Mouse (Mus musculus) activated CD4-positive, CD25-positive, alpha-beta regulatory T cell, adult 4 months (primary cell): Measurements from ENCODE around the gene Lrrc56. TPM values are rescaled to one million over a fixed set of nuclear protein-coding genes. Genes with fewer than 3 reads are reported as not detected.
"Not testable (repeated sequence)": the region's sequence is repeated elsewhere in the genome, so short reads cannot be mapped to it uniquely, and the experiment has no call there.

ENCODE experiments used
- ATAC-seq: one replicate; pipeline ENCODE4 v1.8.0; 2017
- polyA plus RNA-seq, 2 experiments: library from polyadenylated mRNA; unstranded; fragments of 100-300 nt; shearing (Covaris generic); gene quantifications; one replicate each; pipeline ENCODE4 v1.2.1; 2017

The Lrrc56 gene
- polyA plus RNA-seq, 2 experiments from 2014 or later, result 1.4 to 1.9 TPM

DNA sequence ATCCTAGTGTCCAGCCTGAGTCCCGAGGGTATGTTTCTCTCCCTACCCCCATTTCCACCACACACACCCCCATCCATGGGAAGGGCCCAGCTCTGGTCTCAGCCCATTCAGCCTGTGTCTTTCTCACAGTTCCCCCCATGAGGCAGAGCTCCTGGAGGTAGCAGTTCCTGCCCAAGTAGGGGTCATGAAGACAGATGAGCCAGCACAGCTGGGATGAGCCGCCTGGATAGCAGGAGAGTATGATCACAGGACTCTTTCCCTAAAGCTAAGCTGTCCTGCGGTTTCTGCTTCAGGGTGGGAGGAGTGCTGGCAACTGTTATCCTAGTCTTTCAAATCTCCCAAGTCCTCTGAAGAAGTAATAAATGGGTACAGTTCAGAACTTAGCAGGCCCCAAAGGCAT is 24.2 kb downstream of the Lrrc56 start:
- no peak for ATAC-seq

DNA sequence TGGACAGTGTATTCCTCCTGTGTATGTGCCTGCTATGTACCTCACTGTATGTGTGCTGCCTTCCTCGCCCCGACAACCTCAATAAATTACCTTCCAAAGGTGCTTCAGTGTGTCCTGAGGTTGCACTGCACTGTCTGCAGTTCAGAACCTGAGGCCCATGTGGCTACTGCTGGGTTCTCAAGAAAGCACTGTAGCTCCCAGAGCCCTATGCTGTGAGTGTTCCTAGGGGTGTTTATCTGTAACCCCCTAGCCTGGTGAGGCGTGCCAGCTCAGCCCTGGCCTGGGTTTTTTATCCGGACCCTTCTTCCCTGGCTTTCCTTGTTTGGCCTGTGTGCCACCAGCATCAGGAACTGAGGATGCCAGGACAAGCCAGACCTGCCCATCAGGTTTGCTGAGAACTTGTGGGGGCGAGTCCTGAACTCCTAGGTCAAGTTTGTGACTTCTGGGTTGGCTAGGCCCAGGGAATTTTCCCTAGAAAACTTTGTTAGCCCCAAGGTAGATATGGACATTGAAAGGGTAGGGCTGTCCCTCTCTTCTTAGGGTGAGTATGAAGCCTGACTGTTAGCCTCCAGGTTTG is 24.7 kb downstream of the Lrrc56 start:
- ATAC-seq, result no peak

- ATAC-seq, result no peak
Observed at GRCm38 (mm10) chr7:141219558-141220099, 25.7 kb downstream of the Lrrc56 start.

DNA sequence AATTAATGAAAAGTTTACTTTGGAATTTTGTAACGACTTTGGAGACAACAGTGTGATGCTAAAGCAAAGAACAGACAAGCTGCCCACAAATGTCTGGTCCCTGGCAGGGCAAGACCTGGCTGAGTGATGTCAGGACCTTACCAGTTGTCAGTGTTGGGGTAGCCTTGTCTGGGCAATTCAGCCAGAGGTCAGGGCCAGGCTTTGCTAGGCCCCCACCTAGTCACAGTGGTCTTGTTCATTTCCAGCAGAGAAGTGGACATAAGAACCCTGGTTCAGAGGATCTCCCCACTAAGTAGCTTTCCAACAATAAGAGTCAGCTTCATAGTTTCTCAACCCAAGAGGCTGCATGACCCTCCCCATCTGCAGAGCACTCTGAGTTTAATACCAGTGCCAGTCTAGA is 26.4 kb downstream of the Lrrc56 start:
- no peak for ATAC-seq

DNA sequence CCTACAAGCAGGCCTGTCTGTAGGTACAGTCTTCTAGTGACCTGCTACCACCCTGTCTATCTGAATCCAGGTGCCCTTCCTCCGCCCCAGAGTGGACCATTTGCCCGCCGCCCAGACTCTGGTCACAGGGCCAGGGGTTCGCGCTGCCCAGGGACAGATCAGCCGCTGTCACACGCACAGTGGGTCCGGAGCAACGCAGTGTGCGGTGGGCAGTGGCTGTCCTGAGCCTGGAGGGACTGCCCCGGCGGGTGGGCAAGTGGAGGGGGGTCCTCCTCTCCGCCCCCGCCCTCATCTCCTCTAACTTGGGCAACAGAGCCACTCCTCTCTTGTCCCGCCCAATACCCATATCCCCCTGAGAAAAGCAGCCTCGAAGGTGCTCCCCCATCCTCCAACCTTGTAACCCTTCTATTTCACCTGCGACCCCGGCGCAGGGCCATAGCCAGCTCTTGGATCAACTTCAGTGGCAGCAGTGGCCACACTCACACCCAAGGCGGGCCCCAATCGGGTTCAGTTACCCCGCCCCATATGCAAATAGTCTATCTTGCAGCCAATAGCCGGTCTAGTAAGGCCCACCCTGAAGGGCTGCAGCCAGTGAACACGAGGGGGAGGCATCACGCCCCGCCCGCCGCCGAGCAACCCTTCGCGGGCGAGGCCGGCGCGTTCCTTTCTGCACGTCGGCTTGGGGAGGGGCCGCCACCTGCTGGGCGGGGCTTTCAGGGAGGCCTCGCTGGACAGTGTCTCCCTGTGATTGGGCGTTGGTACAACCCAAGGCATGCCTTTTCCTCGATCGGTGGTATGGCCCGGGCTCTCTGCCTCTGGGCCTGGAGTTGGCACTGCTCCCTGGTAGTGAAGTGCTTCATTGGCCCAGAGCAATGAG is 27.5 kb downstream of the Lrrc56 start:
- peak; percentile 88 for ATAC-seq

- no peak for ATAC-seq
Observed at GRCm38 (mm10) chr7:141222126-141222467, 28.1 kb downstream of the Lrrc56 start.

GRCm38 (mm10) chr7:141222696-141223215 is 28.8 kb downstream of the Lrrc56 start:
- ATAC-seq, result no peak

- ATAC-seq, result no peak
Observed at GRCm38 (mm10) chr7:141226535-141226934, 32.6 kb downstream of the Lrrc56 start.

- ATAC-seq, result no peak
Observed at GRCm38 (mm10) chr7:141227796-141228195, 33.8 kb downstream of the Lrrc56 start.

GRCm38 (mm10) chr7:141228279-141229067 is 34.5 kb downstream of the Lrrc56 start, which contains the start of gene Phrf1:
Phrf1 (plus strand) TSS chr7:141228784.
- ATAC-seq, result peak; percentile 88

DNA sequence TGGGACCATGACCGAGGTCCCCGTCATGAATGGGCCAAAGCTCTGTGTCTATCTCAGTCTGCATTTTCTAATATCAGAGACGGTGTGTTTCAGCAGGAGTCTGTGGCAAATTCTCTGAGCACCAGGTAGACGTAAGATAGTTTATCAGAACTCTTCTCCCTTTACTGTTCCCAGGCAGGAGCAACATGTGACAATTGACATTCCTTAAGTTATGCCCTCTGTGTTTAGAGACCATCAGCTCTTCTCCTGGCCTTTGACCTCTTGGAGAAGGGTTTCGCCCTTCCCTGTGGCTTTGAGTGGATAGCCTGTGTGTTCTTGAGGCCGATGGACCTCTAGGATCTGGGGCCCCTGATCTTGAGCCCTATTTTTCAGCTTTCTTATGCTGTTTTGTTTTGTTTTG is 35.7 kb downstream of the Lrrc56 start:
- ATAC-seq, result no peak

GRCm38 (mm10) chr7:141230570-141230969 is 36.6 kb downstream of the Lrrc56 start:
- no peak for ATAC-seq

GRCm38 (mm10) chr7:141231111-141231510 is 37.2 kb downstream of the Lrrc56 start:
- no peak for ATAC-seq

DNA sequence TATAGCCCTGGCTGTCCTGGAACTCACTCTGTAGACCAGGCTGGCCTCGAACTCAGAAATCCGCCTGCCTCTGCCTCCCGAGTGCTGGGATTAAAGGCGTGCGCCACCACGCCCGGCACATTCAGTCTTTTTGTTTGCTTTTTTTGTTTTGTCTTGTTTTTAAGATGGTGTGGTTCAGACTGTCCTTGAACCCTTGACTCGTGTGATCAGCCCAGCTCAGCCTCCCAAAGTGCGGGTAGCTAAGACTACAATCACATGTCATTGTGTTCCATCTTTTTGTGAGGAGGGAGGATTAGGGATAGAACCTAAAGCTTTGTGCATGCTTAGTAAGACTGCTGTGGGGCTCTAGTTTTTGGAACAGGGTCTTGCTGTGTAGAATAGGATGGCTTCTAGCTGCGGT is 37.6 kb downstream of the Lrrc56 start:
- ATAC-seq, result no peak

DNA sequence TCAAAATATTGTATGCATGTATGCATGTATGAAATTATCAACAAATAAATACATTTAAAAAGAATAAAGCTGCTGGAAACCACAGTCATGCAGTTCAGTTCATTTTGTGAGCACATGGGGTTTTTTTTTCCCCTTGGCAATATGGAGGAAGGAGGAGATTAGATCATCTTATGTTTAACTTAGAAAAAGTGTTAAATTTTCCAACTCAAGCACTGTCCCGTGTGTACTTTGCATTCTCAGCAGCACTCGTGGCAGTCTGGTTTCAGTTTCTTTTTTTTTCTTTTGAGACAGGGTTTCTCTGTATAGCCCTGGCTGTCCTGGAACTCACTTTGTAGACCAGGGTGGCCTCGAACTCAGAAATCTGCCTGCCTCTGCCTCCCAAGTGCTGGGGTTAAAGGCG is 56.5 kb downstream of the Lrrc56 start:
- not testable (repeated sequence) for ATAC-seq

DNA sequence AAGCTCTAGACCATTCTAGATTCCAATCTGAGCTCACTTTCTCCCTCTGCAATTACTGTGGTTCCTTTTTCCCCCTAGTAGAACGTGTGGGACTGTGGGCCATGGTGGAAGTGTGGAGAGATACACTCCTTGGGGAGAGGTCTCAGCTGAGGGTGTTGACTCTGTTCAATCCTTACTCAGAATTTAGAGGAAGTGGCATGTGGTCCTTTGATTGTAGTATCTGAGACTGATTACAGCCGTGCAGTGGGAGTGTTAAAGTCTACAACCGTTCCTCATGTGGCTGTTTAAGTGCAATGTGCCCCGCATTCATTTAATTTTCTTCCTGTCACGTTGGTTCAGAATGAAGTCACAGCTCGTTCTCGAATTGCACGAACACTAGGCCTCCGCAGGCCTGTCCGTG is 62.2 kb downstream of the Lrrc56 start:
- ATAC-seq, result no peak

Other genes starting within 250 kb of the Lrrc56 start
- not detected for gene Ifitm5, start 243.9 kb upstream of the Lrrc56 start, polyA plus RNA-seq
- not detected for gene Gm45717, start 238.2 kb upstream of the Lrrc56 start, polyA plus RNA-seq
- gene Ifitm2, start 238.2 kb upstream of the Lrrc56 start, polyA plus RNA-seq, result 100 to 1,000 TPM in 1 of 2 experiments, 10 to 100 TPM in 1; 94.1 to 101 TPM
- gene Ifitm1, start 226.9 kb upstream of the Lrrc56 start, polyA plus RNA-seq, result 1 to 10 TPM; 4.6 to 7.5 TPM
- 10 to 100 TPM; 17.0 to 23.4 TPM for gene Ifitm3, start 183.4 kb upstream of the Lrrc56 start, polyA plus RNA-seq
- gene Ifitm6, start 176.2 kb upstream of the Lrrc56 start, polyA plus RNA-seq, result under 1 TPM; 0.70 to 0.92 TPM
- gene Gm17387, start 165.0 kb upstream of the Lrrc56 start, polyA plus RNA-seq, result not detected
- 10 to 100 TPM in 1 of 2 experiments, 1 to 10 TPM in 1; 6.4 to 11.9 TPM for gene B4galnt4, start 133.1 kb upstream of the Lrrc56 start, polyA plus RNA-seq
- gene Pkp3, start 115.9 kb upstream of the Lrrc56 start, polyA plus RNA-seq, result 100 to 1,000 TPM; 365 to 380 TPM
- gene Sigirr, start 93.6 kb upstream of the Lrrc56 start, polyA plus RNA-seq, result 100 to 1,000 TPM; 163 to 179 TPM
- not detected for gene Ano9, start 76.4 kb upstream of the Lrrc56 start, polyA plus RNA-seq
- gene Ptdss2, start 71.8 kb upstream of the Lrrc56 start, polyA plus RNA-seq, result 1 to 10 TPM; 5.2 to 5.3 TPM
- gene Rnh1, start 21.3 kb upstream of the Lrrc56 start, polyA plus RNA-seq, result 100 to 1,000 TPM; 117 to 127 TPM
- 1 to 10 TPM; 1.7 to 4.7 TPM for gene Hras, start 152 bp upstream of the Lrrc56 start, polyA plus RNA-seq
- gene Lmntd2, start 19.9 kb downstream of the Lrrc56 start, polyA plus RNA-seq, result 1 to 10 TPM; 5.6 to 5.9 TPM
- gene Rassf7, start 21.7 kb downstream of the Lrrc56 start, polyA plus RNA-seq, result 10 to 100 TPM in 1 of 2 experiments, 1 to 10 TPM in 1; 8.3 to 14.2 TPM
- gene Phrf1, start 34.6 kb downstream of the Lrrc56 start, polyA plus RNA-seq, result 10 to 100 TPM; 51.4 to 60.8 TPM
- 100 to 1,000 TPM in 1 of 2 experiments, 10 to 100 TPM in 1; 92.0 to 108 TPM for gene Irf7, start 72.3 kb downstream of the Lrrc56 start, polyA plus RNA-seq
- not detected for gene Cdhr5, start 82.6 kb downstream of the Lrrc56 start, polyA plus RNA-seq
- not detected for gene Sct, start 85.0 kb downstream of the Lrrc56 start, polyA plus RNA-seq
- not detected for gene Drd4, start 97.8 kb downstream of the Lrrc56 start, polyA plus RNA-seq
- gene Deaf1, start 133.5 kb downstream of the Lrrc56 start, polyA plus RNA-seq, result 10 to 100 TPM; 17.1 to 22.5 TPM
- 10 to 100 TPM; 30.4 to 31.2 TPM for gene Tmem80, start 133.6 kb downstream of the Lrrc56 start, polyA plus RNA-seq
- not detected for gene Eps8l2, start 144.7 kb downstream of the Lrrc56 start, polyA plus RNA-seq
- 100 to 1,000 TPM; 422 to 471 TPM for gene Taldo1, start 198.0 kb downstream of the Lrrc56 start, polyA plus RNA-seq
- 10 to 100 TPM; 82.1 to 97.0 TPM for gene Gatd1, start 220.0 kb downstream of the Lrrc56 start, polyA plus RNA-seq
- not detected for gene Cend1, start 235.3 kb downstream of the Lrrc56 start, polyA plus RNA-seq
- gene Slc25a22, start 243.7 kb downstream of the Lrrc56 start, polyA plus RNA-seq, result 10 to 100 TPM; 26.8 to 51.1 TPM
- 10 to 100 TPM in 1 of 2 experiments, 1 to 10 TPM in 1; 5.3 to 12.7 TPM for gene Pidd1, start 249.9 kb downstream of the Lrrc56 start, polyA plus RNA-seq